Mouse (Mus musculus): ENCODE results near the gene Arap2.

Arap2 gene

GRCm38 (mm10) chr5:62765784-62766701 lies at the start of gene Arap2:
Arap2 (minus strand) TSS chr5:62766159.
- peak; percentile 30 for DNase-seq (ENCODE audit: low spot score)

GRCm38 (mm10) chr5:62815741-62816140 lies 49.8 kb upstream of the Arap2 start:
- no peak for DNase-seq (ENCODE audit: low spot score)

GRCm38 (mm10) chr5:62814072-62814414 lies 48.1 kb upstream of the Arap2 start:
- no peak for DNase-seq (ENCODE audit: low spot score)

GRCm38 (mm10) chr5:62813402-62814071 lies 47.6 kb upstream of the Arap2 start, which contains the start of gene Dthd1:
Dthd1 (plus strand) TSS chr5:62813823.
- DNase-seq (ENCODE audit: low spot score) = no peak

GRCm38 (mm10) chr5:62792776-62793175 lies 26.8 kb upstream of the Arap2 start:
- no peak for DNase-seq (ENCODE audit: low spot score)

- DNase-seq (ENCODE audit: low spot score) = no peak
Measured at GRCm38 (mm10) chr5:62790921-62791564, 25.1 kb upstream of the Arap2 start.

- no peak for DNase-seq (ENCODE audit: low spot score)
Measured at GRCm38 (mm10) chr5:62786809-62787208, 20.9 kb upstream of the Arap2 start.

- DNase-seq (ENCODE audit: low spot score) = no peak
Measured at GRCm38 (mm10) chr5:62778682-62779081, 12.7 kb upstream of the Arap2 start.

GRCm38 (mm10) chr5:62777804-62778203 lies 11.8 kb upstream of the Arap2 start:
- DNase-seq (ENCODE audit: low spot score) = no peak

GRCm38 (mm10) chr5:62771775-62772599 lies 6.0 kb upstream of the Arap2 start:
- DNase-seq (ENCODE audit: low spot score) = no peak

- DNase-seq (ENCODE audit: low spot score) = no peak
Measured at GRCm38 (mm10) chr5:62765459-62765783, 538 bp downstream of the Arap2 start.

- no peak for DNase-seq (ENCODE audit: low spot score)
Measured at GRCm38 (mm10) chr5:62764161-62764560, 1.8 kb downstream of the Arap2 start.

- no peak for DNase-seq (ENCODE audit: low spot score)
Measured at GRCm38 (mm10) chr5:62763046-62763445, 2.9 kb downstream of the Arap2 start.

GRCm38 (mm10) chr5:62762298-62762960 lies 3.5 kb downstream of the Arap2 start:
- no peak for DNase-seq (ENCODE audit: low spot score)

GRCm38 (mm10) chr5:62760791-62761504 lies 5.0 kb downstream of the Arap2 start:
- no peak for DNase-seq (ENCODE audit: low spot score)

GRCm38 (mm10) chr5:62755808-62756527 lies 10.0 kb downstream of the Arap2 start:
- DNase-seq (ENCODE audit: low spot score) = no peak

GRCm38 (mm10) chr5:62752934-62753333 lies 13.0 kb downstream of the Arap2 start:
- DNase-seq (ENCODE audit: low spot score) = no peak

GRCm38 (mm10) chr5:62751692-62752091 lies 14.3 kb downstream of the Arap2 start:
- DNase-seq (ENCODE audit: low spot score) = no peak

GRCm38 (mm10) chr5:62748168-62748567 lies 17.8 kb downstream of the Arap2 start:
- no peak for DNase-seq (ENCODE audit: low spot score)
